Mouse (Mus musculus): ENCODE data around the gene Eln. TPM values are rescaled to one million over a fixed set of nuclear protein-coding genes. Genes with fewer than 3 reads are reported as not detected.

Gene Eln
- 10 to 100 TPM; 10.1 to 14.5 (median 13.5) TPM for total RNA-seq (2022)

- peak in 1 of 2 experiments; percentile 24 for DNase-seq (ENCODE audit: low spot score in 2 of 2)
Measured at GRCm38 (mm10) chr5:134746890-134747511, at the start of gene Eln. Gene Eln (minus strand): TSS chr5:134747323.

GRCm38 (mm10) chr5:134790080-134790995 lies 43.2 kb upstream of the Eln start:
- DNase-seq (ENCODE audit: low spot score in 2 of 2) = no peak

- no peak for DNase-seq (ENCODE audit: low spot score in 2 of 2)
Measured at GRCm38 (mm10) chr5:134788237-134788636, 41.1 kb upstream of the Eln start.

DNA sequence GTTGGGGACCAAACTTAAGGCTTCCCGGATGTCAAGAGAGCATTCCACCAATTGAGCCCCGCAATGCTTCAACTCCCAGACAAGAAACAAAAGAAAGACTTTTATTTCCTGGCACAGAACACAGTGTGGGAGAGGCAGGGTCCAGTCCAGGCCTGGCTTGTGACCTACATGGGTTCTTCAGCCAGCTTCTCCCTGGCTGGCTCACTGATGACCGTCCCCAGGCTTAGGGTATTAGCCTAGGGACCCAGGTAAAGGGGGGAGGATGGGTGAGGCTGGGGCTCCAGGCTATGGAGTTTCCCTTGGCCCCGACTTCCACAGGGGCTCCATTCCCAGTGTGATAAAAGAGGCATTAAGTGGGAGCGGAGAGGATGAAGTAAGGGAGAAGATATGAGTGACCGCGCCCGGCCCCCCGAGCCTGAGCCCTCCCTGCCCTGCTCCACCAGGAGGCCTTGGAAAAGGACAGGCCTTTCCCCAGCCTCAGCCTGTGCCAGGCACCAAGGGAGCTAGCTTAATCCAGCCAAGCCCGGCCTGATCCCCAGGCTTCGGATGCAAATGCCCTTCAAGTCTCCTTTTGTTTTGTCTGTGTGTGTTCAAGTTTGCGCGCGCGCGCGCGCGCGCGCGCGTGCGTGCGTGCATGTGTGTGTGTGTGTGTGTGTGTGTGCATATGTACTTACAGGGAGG lies 38.7 kb upstream of the Eln start:
- DNase-seq (ENCODE audit: low spot score in 2 of 2) = no peak

- DNase-seq (ENCODE audit: low spot score in 2 of 2) = no peak
Measured at GRCm38 (mm10) chr5:134783794-134784193, 36.7 kb upstream of the Eln start.

DNA sequence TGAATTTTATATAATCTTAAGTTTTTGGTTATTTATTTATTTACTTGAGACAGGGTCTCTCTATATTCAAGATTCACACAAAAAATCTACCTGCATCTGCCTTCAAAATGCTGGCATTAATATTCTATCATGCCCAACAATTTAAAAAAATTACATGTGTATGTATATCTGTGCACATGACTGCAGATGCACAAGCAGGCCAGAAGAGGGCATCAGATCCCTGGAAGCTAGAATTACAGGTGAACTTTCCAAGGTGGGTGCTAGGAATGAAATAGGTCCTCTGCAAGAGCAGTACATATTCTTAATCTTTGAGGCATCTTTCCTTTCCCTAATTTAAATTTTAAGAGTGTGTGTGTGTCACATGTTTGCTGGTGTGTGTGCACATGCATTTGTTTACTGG lies 33.8 kb upstream of the Eln start:
- DNase-seq (ENCODE audit: low spot score in 2 of 2) = no peak

GRCm38 (mm10) chr5:134780146-134780545 lies 33.0 kb upstream of the Eln start:
- no peak for DNase-seq (ENCODE audit: low spot score in 2 of 2)

DNA sequence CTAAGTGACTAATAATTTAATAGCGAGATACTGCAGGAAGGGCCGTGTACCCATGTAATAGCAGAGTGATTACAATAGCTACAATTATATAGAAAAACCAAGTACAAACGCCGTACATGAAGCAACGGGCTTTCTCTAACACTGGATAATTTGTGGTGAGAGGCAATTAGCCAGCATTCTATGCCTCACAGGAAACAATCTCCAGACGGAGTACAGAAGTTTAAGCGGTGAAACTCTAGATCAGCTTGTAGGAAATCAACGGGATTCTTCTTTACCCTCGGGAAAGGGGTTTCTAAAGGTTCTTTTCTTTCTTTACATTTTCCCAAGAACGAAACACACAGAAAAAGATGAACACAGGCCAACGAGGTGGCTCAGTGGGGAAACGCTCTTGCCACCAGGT lies 29.4 kb upstream of the Eln start:
- DNase-seq (ENCODE audit: low spot score in 2 of 2) = no peak

GRCm38 (mm10) chr5:134772522-134772921 lies 25.4 kb upstream of the Eln start:
- DNase-seq (ENCODE audit: low spot score in 2 of 2) = no peak

DNA sequence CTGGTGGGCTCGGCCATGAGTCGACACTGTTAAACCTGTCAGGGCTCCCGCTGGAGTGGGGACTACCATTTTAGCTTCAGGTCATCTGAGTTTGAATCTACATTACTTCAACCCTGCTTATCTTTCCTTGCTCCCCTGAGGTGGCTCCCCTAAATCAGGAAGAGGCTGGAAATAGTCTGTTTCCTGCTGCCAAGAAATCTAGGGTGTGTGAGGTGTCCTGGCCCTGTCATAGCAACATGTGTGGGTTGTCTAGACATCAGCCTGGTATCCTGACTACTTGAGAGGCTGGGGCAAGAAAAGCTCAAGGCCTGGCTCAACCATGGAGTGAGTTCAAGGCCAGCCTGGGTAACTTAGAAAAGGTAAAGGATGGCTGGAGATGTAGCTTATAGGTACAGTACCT lies 24.6 kb upstream of the Eln start:
- no peak for DNase-seq (ENCODE audit: low spot score in 2 of 2)

- no peak for DNase-seq (ENCODE audit: low spot score in 2 of 2)
Measured at GRCm38 (mm10) chr5:134769181-134769580, 22.1 kb upstream of the Eln start.

GRCm38 (mm10) chr5:134765441-134765840 lies 18.3 kb upstream of the Eln start:
- no peak for DNase-seq (ENCODE audit: low spot score in 2 of 2)

DNA sequence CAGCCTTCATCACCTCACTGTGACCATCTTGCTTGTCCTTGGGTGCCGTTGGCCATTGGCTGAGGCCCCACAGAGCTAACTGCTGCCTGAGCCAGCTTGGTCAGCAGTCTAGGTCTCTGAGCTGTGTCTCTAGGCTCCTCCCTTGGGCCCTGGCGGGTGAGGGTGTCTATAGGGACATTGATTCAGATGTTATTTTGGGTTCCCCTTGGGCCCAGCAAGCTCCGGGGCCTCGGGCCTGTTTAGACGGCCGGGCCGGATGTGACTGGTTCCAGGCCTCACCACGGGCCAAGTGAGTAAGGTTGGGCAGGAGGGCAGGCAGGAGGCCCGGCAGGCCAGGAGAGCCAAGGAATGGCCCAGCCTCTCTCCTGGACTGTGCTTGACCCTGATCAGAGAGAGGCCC lies 16.2 kb upstream of the Eln start:
- no peak for DNase-seq (ENCODE audit: low spot score in 2 of 2)

GRCm38 (mm10) chr5:134761409-134762124 lies 14.4 kb upstream of the Eln start:
- DNase-seq (ENCODE audit: low spot score in 2 of 2) = no peak

DNA sequence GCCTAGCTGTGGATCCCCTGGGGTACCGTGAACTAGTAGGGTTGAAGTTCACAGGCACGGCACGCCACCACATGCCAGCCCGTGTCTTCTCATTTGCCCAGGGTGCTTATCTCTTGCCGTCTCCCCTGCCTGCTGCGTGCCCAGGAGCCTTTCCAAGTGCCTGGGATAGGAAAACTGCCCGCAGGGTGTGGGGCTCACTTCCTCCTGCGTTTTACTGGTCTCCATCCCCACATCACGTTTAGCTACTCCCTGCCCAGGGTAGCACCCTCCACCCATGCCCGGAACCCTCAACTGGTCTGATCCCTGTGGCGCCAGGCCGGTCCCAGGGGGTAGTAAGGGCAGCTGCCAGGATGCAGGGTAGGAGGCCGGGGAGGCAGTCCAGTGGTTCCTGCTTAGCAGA lies 8.9 kb upstream of the Eln start:
- no peak for DNase-seq (ENCODE audit: low spot score in 2 of 2)

GRCm38 (mm10) chr5:134754096-134754495 lies 7.0 kb upstream of the Eln start:
- no peak for DNase-seq (ENCODE audit: low spot score in 2 of 2)

- DNase-seq (ENCODE audit: low spot score in 2 of 2) = no peak
Measured at GRCm38 (mm10) chr5:134750469-134750868, 3.3 kb upstream of the Eln start.

DNA sequence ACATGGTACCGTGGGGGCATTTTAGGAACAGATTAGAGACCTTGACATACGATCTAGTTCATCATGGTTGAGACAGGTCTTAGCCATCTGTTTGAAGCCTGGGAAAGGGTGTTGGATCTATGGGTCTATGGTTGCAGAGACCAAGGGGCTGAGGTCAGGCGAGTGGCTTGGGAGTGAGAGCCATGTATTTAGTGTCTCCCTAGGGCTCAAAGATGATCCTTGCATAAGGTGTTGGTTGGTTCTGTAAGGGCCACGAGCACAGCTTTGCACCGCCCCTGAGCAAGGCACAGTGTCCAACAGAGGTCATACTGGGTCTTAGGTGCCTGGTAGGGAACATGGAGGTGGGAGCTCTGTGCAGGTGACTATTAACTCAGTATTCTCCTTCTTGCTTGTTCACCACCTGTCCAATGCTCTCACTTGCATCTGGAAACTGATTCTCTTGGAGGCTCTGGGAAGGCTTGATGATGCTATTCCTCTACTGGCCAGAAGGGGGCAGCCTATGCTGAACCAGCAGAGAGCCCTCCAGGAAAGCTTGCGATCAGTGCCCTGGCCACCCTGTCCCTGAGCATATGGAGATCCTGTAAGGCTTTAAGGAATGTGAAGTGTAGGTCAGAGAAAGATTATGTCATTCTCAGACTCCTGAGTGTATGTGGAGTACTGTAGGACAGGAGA lies 960 bp upstream of the Eln start:
- DNase-seq (ENCODE audit: low spot score in 2 of 2) = peak; percentile 34 to 70

GRCm38 (mm10) chr5:134747512-134747893 lies 380 bp upstream of the Eln start:
- DNase-seq (ENCODE audit: low spot score in 2 of 2) = peak; percentile 60 to 68

DNA sequence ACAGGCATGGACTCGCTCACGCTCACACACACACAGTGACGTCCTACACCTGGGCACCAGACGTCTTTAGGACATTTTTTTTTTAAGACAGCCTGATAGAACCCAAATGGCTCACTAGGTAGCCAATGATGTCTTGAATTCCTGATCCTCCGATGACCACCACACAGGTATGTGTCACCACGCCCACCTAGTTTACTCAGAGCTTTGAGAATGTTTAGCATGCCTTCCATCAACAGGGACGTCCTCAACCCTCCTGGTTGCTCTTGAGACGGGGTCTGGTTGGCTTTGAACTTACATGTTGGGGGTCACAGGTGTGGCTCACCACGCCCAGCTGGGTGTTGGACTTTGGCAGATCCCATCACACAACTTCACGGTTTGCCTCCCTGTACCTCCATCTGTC lies 922 bp downstream of the Eln start:
- DNase-seq (ENCODE audit: low spot score in 2 of 2) = no peak

- DNase-seq (ENCODE audit: low spot score in 2 of 2) = no peak
Measured at GRCm38 (mm10) chr5:134745801-134746200, 1.3 kb downstream of the Eln start.
